Mouse (Mus musculus): ENCODE data around the gene Hist1h2bj.

- TF ChIP-seq GATA1 (IDR thresholded peaks at IDR 0.05; ENCODE audit: low read length) (no peak), TAL1 (IDR thresholded peaks at IDR 0.05; ENCODE audit: low read length) (no peak)
These were observed 45.7 kb upstream of the Hist1h2bj start for GRCm38 (mm10) chr13:21997201-21997820.

All from erythroblast, embryonic 14.5 days (primary cell).